Mouse (Mus musculus) lung, adult 2 months (tissue): Measurements from ENCODE around the gene Mlst8. TPM values are rescaled to one million over a fixed set of nuclear protein-coding genes. Genes with fewer than 3 reads are reported as not detected.
A peak's percentile ranks its signal among the peaks of the same experiment; 100 is the strongest.

Source experiments
- DNase-seq: peaks from one replicate; pipeline ENCODE4 v3.0.0; 2022
- H3K4me1 ChIP-seq: fragments of 200-500 bp; 2 replicates; pipeline ENCODE4 v1.6.1; 2011; ENCODE audit warnings: low read length; ENCODE audit not compliant: control insufficient read depth, insufficient read depth
- H3K4me3 ChIP-seq: fragments of 200-500 bp; replicated peaks from 2 replicates; pipeline ENCODE3; 2011; ENCODE audit warnings: low read depth, mild to moderate bottlenecking, control low read depth, low read length; ENCODE audit errors: extremely low read depth
- CTCF ChIP-seq: fragments of 200-500 bp; IDR thresholded peaks from 2 replicates; pipeline ENCODE4 v1.5.1; 2011; ENCODE audit warnings: mild to moderate bottlenecking, low read length, control low read depth; ENCODE audit not compliant: insufficient read depth
- POLR2A ChIP-seq: fragments of 200-500 bp; IDR thresholded peaks from 2 replicates; pipeline ENCODE4 v1.6.1; 2011; ENCODE audit warnings: low read depth, mild to moderate bottlenecking, control low read depth, low read length, borderline replicate concordance; ENCODE audit errors: extremely low read depth
- WGBS: fragments of 180-500 bp; shearing (Covaris S2); methylation state at CpG from one replicate; pipeline ENCODE4 v1.1.7; 2018; 5-methylcytosine and 5-hydroxymethylcytosine counted together
- polyA plus RNA-seq: library from polyadenylated mRNA; depleted of rRNA; stranded (reverse); fragments of >200 nt; gene quantifications from 2 replicates; pipeline ENCODE4 v1.2.3, GENCODE M21; 2012

The Mlst8 gene
- polyA plus RNA-seq, 1 experiment = 43.2 TPM

DNA sequence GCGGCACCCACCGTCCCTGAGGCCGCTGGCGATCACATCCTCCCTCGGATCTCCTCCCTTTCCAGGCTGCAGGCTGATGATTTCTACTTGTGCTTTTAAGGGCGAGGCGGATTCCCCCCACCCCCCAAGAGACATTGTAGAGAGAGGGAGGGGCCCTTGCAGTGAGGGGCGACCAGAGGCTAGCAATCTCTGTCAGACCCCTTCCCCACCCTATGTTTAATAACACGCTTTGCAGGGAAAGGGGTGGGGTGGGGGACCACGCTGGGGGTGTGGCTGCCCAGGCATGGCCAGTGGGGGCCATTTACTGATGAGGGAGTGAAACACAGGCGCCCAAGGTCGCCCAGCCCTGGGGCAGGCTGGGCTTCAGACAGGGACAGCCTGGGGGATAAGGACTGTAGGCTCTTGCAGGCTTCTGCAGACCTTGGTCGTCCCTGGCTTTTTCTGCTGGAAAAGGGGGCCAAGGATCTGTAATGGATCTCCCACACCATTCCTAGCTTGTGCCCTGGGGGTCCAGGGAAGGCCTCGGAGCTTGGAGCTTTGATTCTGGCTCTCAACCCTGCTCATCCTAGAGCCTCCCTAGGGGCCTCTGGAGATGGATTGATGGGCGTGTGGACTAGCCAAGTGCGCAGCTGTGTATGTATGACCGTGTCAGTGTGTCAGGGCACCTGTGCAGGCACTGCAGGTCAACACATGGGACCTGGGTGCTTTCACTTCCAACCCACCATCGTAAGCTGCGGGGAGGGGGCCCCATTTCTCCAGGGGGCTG is 10.6 kb upstream of the Mlst8 start:
- no peak for DNase-seq
- 43% methylated on average over 19 of the region's 19 CpGs for WGBS
- H3K4me3 ChIP-seq = no peak overlapping the region
- no peak for TF ChIP-seq POLR2A
- no peak for TF ChIP-seq CTCF
- H3K4me1 ChIP-seq = no peaks in the 10 kb centered on the region

DNA sequence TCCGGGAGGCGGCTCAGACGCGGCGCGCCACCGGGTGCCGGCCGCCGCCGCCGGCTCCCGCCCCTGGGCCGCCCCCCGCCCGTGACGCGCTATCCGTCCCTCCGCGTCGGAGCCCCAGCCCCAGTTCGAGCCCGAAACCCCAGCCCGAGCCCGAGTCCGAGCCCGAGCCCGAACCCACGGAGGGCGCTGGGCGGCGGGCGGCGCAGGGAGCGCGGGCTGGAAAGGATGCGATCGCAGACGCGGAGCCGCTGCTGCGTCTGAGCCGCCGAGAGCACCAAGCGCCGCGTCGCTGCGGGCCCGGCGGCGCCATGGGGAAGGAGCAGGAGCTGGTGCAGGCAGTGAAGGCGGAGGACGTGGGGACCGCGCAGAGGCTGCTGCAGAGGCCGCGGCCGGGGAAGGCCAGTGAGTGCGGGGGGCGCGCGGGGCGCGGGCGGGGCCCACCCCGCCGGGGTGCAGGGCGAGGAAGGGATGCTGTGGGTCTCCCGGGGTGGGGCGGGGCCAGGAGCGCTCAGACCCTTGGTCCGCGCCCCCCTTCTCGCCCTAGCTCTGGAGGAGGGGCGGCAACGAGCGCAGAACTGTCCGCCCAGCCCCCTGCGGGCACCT is 9.9 kb upstream of the Mlst8 start:
- Histone ChIP-seq H3K4me1 (no peaks in the 10 kb centered on the region), H3K4me3 (peak overlapping the region; percentile 56)
- peak; percentile 21 for DNase-seq
- no peak for TF ChIP-seq CTCF
- TF ChIP-seq POLR2A = no peak
- under 1% methylated on average over 71 of the region's 81 CpGs for WGBS

DNA sequence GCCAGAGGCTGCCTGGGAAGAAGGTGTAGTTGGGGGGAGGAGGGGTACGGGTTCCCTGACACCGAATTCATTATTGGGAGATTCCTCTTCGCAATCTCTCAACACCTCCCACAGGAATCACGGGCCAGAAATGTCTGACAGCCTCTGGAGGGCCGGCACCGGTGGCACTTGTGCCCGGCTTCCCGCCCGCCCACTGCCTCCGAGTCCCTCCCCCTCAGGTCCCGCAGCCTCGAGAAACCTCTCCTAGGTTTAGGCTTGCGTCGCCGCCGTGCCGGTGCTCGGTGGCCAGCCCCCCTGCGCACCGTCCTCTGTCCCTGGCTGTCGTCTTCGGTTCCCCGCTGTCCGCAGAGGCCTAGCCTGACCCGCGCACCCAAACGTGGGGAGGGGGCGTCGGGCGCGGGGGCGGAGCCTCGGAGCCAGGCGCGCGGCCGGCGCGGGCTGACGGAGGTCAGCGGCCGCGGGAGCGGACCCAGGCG is 9.3 kb upstream of the Mlst8 start, which contains the start of gene Caskin1:
TSS of gene Caskin1 (plus strand) at position 416 of the 476 bp plus-strand sequence.
- 2% methylated on average over 45 of the region's 45 CpGs for WGBS
- peak within 1 kb of the TSS; percentile 56 for H3K4me3 ChIP-seq
- DNase-seq = peak; percentile 22
- TF ChIP-seq CTCF (no peak), POLR2A (no peak)
- H3K4me1 ChIP-seq = no peaks in the 10 kb centered on the region

DNA sequence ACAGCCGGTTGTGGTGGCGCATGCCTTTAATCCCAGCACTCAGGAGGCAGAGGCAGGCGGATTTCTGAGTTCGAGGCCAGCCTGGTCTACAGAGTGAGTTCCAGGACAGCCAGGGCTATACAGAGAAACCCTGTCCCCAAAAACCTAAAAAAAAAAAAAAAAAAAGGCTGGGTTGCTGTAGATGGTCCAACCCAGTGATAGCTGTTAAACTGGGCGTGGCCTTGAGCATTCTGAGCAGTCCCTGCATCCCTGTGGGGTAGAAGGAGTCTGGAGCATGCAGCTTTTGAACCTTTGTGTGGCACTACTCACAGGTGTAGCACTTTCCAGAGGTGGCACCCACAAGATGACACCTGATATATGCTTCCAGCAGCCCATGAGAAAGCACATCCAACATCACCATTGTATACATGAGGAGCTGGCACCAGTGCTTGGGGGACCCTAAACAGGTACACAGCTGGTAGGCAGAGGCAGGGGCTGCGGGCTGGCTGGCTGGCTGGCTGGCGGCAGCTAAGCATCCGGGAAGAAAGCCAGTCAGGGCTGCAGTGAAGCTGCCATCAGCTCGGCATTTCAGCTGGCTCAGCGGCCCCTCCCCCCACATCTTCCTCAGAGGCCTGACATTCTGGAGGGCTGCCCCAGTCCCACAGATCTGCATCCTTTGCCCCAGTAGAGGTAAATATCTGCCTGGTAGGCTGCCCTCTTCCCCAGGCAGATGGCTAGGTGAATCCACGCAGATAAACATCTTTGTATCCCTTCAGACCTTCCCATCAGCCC is 6.4 kb upstream of the Mlst8 start:
- DNase-seq = no peak
- 54% methylated on average over 11 of the region's 11 CpGs for WGBS
- Histone ChIP-seq H3K4me1 (no peaks in the 10 kb centered on the region), H3K4me3 (no peak overlapping the region)
- TF ChIP-seq POLR2A = no peak
- TF ChIP-seq CTCF = no peak

DNA sequence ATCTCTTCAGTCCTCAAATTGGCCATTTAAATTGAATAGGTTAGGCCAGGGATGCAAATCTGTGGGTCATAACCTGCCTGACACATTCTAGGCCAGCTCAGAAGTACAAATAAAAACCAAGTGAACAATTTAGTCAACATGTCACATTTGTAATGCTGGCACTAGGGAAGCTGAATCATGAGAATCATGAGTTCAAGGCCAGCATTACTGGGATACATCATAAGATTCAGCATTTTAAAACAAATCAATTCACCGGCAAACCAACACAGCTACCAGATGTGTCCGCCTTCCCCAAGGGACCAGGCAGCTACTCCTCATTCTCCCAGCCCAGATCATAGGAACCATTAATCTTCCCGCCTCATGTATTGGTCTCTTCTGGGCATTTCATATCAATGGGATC is 4.6 kb upstream of the Mlst8 start:
- TF ChIP-seq CTCF (no peak), POLR2A (no peak)
- no peak for DNase-seq
- 92% methylated on average over 3 of the region's 3 CpGs for WGBS
- Histone ChIP-seq H3K4me3 (no peak overlapping the region), H3K4me1 (no peaks in the 10 kb centered on the region)

DNA sequence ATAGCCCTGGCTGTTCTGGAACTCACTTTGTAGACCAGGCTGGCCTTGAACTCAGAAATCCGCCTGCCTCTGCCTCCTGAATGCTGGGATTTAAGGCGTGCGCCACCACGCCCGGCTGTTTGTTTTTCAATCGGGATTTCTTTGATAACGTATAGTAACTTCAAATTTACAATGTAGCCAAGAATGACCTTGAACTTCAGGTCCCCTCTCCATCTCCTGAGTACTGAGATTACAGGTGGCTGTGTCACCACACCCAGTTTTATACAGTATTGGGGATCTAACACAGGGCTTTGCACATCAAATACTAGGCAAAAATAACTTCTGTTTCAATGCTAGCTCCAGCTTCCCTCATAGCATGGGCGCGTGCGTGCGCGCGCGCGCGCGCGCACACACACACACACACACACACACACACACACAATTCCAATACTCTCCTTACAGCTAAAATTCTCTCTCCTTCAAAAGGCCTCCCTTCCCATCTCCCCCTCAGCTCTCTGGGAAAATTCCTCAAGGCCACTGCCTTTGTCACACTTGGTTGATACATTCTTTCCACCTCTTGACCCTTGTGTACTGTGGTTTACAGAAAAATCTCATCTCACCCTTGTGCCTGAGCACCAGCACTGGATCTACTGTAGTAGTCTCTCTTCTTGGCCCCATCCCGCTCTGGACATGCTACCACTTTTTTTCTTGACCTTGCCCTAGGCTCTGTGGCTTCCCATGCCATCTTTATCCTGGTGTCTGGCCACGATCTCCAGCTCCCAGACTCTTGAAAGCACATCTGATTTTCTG is 2.3 kb upstream of the Mlst8 start:
- WGBS = 91% methylated on average over 20 of the region's 20 CpGs

DNA sequence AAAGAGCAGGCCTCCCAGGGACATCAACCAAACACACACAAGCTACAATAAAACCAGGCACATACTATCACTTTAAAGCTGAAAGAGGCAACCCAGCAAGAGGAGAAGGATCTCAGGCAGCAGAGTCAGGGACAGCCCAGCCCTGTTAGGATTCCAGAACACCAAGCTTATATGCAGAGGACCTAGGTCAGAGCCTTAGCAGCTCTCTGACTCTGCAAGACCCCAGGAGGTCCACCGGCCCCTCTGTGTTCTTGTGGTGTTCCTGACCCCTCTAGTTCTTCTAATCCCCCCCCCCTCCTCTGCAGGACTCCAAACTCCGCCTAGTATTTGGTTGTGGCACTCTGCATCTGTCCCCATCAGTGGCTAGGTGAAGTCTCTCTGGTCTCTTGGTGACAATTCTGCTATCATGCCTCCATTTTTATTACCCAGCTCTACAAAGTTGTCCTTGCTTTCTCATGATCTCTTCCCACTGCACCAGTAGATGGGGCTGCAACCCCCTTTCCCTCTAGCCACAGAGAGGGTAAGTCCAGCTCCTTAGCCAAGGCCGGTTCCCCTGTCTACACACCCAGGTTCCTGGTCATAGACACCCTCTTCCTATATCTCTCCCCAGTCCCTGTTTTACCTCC is 1.4 kb upstream of the Mlst8 start:
- H3K4me1 ChIP-seq = peaks cover 3% of the 10 kb centered on the region; the same call in 1 of the 2 replicates
- 54% methylated on average over 3 of the region's 3 CpGs for WGBS

More for the DNA sequence above, 2.3 kb upstream of the Mlst8 start:
- no peak for DNase-seq
- TF ChIP-seq POLR2A (no peak), CTCF (no peak)
- Histone ChIP-seq H3K4me3 (no peak overlapping the region), H3K4me1 (peaks cover 3% of the 10 kb centered on the region; the same call in 1 of the 2 replicates)

DNA sequence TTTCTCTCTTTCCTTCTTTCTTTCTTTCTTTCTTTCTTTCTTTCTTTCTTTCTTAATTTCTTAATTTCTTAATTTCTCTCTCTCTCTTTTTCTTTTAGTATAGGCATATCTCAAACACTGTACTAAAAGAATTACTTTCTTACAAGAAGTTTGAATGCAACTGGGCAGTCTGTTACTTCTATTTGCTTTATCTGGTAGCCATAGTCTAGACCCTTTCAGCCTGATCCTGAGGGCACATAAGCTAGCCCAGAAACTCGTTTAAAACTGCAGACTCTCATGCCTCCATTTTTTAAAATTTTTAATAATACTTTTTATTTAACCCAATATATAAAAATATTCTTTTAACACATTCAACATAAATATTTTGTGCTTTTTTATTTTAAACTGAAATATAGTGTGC is 553 bp upstream of the Mlst8 start:
- 7% methylated on average over 1 of the region's 1 CpGs for WGBS
- Histone ChIP-seq H3K4me1 (peaks cover 3% of the 10 kb centered on the region; the same call in 1 of the 2 replicates), H3K4me3 (no peak overlapping the region)
- DNase-seq = no peak
- TF ChIP-seq CTCF (no peak), POLR2A (no peak)

More for the DNA sequence above, 1.4 kb upstream of the Mlst8 start:
- H3K4me3 ChIP-seq = no peak overlapping the region
- no peak for DNase-seq
- TF ChIP-seq POLR2A (no peak), CTCF (0 out of 2 replicates have a peak, but pooled peaks have one; percentile 2)

DNA sequence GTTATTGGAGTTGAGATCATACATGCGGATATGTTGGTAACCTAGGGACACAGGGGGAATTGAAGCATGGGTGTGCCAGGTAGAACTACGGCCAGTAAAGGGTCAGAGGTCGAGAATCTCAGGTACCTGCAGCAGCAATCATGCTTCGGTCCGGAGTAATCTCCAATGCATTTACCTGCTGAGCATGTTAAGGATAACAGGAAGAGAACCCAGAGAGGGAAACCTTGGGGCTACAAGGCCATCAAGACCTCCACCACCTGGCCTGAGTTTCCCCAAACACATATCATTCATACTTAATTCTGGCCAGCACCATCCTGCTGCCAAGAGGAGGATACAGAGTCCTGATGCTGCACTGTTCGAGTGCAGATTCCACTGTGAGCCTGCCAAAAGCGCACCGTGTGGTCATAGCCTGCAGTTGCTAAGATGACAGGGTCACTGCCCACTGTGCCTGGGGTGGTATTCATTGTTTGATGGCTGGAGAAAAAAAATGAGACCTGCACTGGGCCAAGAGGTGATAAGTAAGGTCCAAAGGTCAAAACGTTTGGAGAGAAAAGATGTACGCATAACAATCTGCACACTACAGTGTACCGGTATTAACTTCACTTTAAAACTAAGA is 785 bp downstream of the Mlst8 start:
- no peak overlapping the region for H3K4me3 ChIP-seq
- WGBS = 40% methylated on average over 11 of the region's 11 CpGs
- DNase-seq = no peak
- peaks cover 3% of the 10 kb centered on the region; the same call in 1 of the 2 replicates for H3K4me1 ChIP-seq
- TF ChIP-seq POLR2A (no peak), CTCF (0 out of 2 replicates have a peak, but pooled peaks have one; percentile 2)
